Mouse (Mus musculus): Measurements from ENCODE around the gene Rfx4.

Rfx4 gene

GRCm38 (mm10) chr10:84867577-84867976 lies 111.7 kb downstream of the Rfx4 start:
- DNase-seq (ENCODE audit: low spot score), result no peak

GRCm38 (mm10) chr10:84871285-84871684 lies 115.4 kb downstream of the Rfx4 start:
- DNase-seq (ENCODE audit: low spot score), result peak; percentile 43

GRCm38 (mm10) chr10:84871921-84872320 lies 116.1 kb downstream of the Rfx4 start:
- no peak for DNase-seq (ENCODE audit: low spot score)

- no peak for DNase-seq (ENCODE audit: low spot score)
Measured at GRCm38 (mm10) chr10:84879823-84880571, 124.1 kb downstream of the Rfx4 start.

- no peak for DNase-seq (ENCODE audit: low spot score)
Measured at GRCm38 (mm10) chr10:84882528-84882927, 126.7 kb downstream of the Rfx4 start.

GRCm38 (mm10) chr10:84885341-84885884 lies 129.6 kb downstream of the Rfx4 start:
- DNase-seq (ENCODE audit: low spot score), result no peak

GRCm38 (mm10) chr10:84886221-84886627 lies 130.4 kb downstream of the Rfx4 start:
- DNase-seq (ENCODE audit: low spot score), result peak; percentile 55

GRCm38 (mm10) chr10:84886785-84887184 lies 130.9 kb downstream of the Rfx4 start:
- no peak for DNase-seq (ENCODE audit: low spot score)

- no peak for DNase-seq (ENCODE audit: low spot score)
Measured at GRCm38 (mm10) chr10:84889096-84889846, 133.4 kb downstream of the Rfx4 start.

GRCm38 (mm10) chr10:84895810-84896358 lies 140.0 kb downstream of the Rfx4 start:
- DNase-seq (ENCODE audit: low spot score), result no peak

- DNase-seq (ENCODE audit: low spot score), result no peak
Measured at GRCm38 (mm10) chr10:84896941-84897930, 141.4 kb downstream of the Rfx4 start.

GRCm38 (mm10) chr10:84898144-84898979 lies 142.5 kb downstream of the Rfx4 start:
- no peak for DNase-seq (ENCODE audit: low spot score)

GRCm38 (mm10) chr10:84901676-84902075 lies 145.8 kb downstream of the Rfx4 start:
- no peak for DNase-seq (ENCODE audit: low spot score)

- no peak for DNase-seq (ENCODE audit: low spot score)
Measured at GRCm38 (mm10) chr10:84902213-84902612, 146.4 kb downstream of the Rfx4 start.

GRCm38 (mm10) chr10:84903307-84903706 lies 147.4 kb downstream of the Rfx4 start:
- DNase-seq (ENCODE audit: low spot score), result no peak

GRCm38 (mm10) chr10:84903742-84904141 lies 147.9 kb downstream of the Rfx4 start:
- DNase-seq (ENCODE audit: low spot score), result peak; percentile 56

- DNase-seq (ENCODE audit: low spot score), result no peak
Measured at GRCm38 (mm10) chr10:84906895-84907294, 151.0 kb downstream of the Rfx4 start.

- DNase-seq (ENCODE audit: low spot score), result no peak
Measured at GRCm38 (mm10) chr10:84908006-84908405, 152.1 kb downstream of the Rfx4 start.

- no peak for DNase-seq (ENCODE audit: low spot score)
Measured at GRCm38 (mm10) chr10:84908471-84908870, 152.6 kb downstream of the Rfx4 start.

GRCm38 (mm10) chr10:84909021-84909801 lies 153.3 kb downstream of the Rfx4 start:
- no peak for DNase-seq (ENCODE audit: low spot score)

Data from embryo, embryonic 10.5 days (tissue).